Mouse (Mus musculus) liver, embryonic 15.5 days (tissue): ENCODE data around the gene Rbbp5. TPM values are rescaled to one million over a fixed set of nuclear protein-coding genes. Genes with fewer than 3 reads are reported as not detected.
"Not testable (repeated sequence)": the region's sequence is repeated elsewhere in the genome, so short reads cannot be mapped to it uniquely, and the experiment has no call there.

ENCODE experiments used
- ATAC-seq: fragments of 200-750 bp; cut with Nextera tagmentation; 2 replicates; pipeline ENCODE4 v1.8.0; 2017; ENCODE audit warnings: moderate number of reproducible peaks, mild to moderate bottlenecking, moderate library complexity; ENCODE audit not compliant: insufficient read depth
- H3K27ac ChIP-seq: fragments of 300-500 bp; sonication (generic); replicated peaks from 2 replicates; pipeline ENCODE4 v1.5.1; 2015; ENCODE audit warnings: mild to moderate bottlenecking, inconsistent platforms
- H3K27me3 ChIP-seq: fragments of 300-500 bp; sonication (generic); 2 replicates; pipeline ENCODE4 v1.6.1; 2015; ENCODE audit warnings: mild to moderate bottlenecking, inconsistent platforms
- H3K36me3 ChIP-seq: fragments of 300-500 bp; sonication (generic); replicated peaks from 2 replicates; pipeline ENCODE4 v1.6.1; 2015; ENCODE audit warnings: moderate library complexity, mild to moderate bottlenecking, inconsistent platforms
- H3K4me1 ChIP-seq: fragments of 300-500 bp; sonication (generic); replicated peaks from 2 replicates; pipeline ENCODE4 v1.6.1; 2015; ENCODE audit warnings: inconsistent platforms
- H3K4me2 ChIP-seq: fragments of 300-500 bp; sonication (generic); 2 replicates; pipeline ENCODE4 v1.6.1; 2015; ENCODE audit warnings: moderate library complexity, mild to moderate bottlenecking, inconsistent platforms
- H3K4me3 ChIP-seq: fragments of 300-500 bp; sonication (generic); replicated peaks from 2 replicates; pipeline ENCODE4 v1.5.1; 2015; ENCODE audit warnings: mild to moderate bottlenecking, inconsistent platforms
- H3K9ac ChIP-seq: fragments of 300-500 bp; sonication (generic); 2 replicates; pipeline ENCODE4 v1.6.1; 2015; ENCODE audit warnings: moderate library complexity, mild to moderate bottlenecking, inconsistent platforms
- H3K9me3 ChIP-seq: fragments of 300-500 bp; sonication (generic); replicated peaks from 2 replicates; pipeline ENCODE4 v1.6.1; 2016; ENCODE audit warnings: inconsistent platforms
- WGBS: fragments of 180-500 bp; shearing (Covaris S2); methylation state at CpG from one replicate; pipeline ENCODE4 v1.1.7; 2015; ENCODE audit warnings: mixed read lengths; ENCODE audit not compliant: insufficient replicate concordance; 5-methylcytosine and 5-hydroxymethylcytosine counted together
- polyA plus RNA-seq: library from polyadenylated mRNA; unstranded; fragments of >200 nt; fragmentation: Nextera tagmentation; extraction: Ambion mirVana; gene quantifications from 2 replicates; pipeline ENCODE4 v1.2.1, GENCODE M21; 2015

Gene Rbbp5
- polyA plus RNA-seq, 1 experiment from 2014 or later, result 21.5 TPM

DNA sequence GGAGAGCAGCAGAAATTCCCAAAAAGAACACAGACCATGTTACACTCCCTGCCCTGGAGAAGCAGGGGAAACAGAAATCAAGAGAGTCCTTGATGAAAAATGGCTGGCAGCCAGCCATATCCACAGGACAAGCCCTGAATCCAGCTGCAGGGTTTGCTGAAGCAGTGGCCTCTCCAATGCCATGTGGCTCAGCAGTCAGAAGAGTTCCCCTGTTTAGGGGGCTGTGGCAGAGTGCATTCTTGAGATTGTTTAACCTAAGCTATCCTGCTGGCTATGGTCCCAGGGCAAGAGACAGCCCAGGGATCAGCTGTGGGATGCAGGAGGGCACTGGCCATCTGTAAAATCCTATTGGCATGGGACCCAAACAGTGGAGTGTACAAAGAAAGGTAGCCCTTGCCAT, 8.2 kb upstream of the Rbbp5 start:
- H3K4me3 ChIP-seq, result no peak overlapping the region
- H3K4me1 ChIP-seq, result peaks cover 6% of the 10 kb centered on the region; the same call in 1 of the 2 replicates
- peaks cover 30% of the 10 kb centered on the region for H3K36me3 ChIP-seq
- ATAC-seq, result no peak
- H3K4me2 ChIP-seq, result no peak overlapping the region
- no peak overlapping the region for H3K27ac ChIP-seq
- H3K9me3 ChIP-seq, result no peaks in the 10 kb centered on the region
- H3K27me3 ChIP-seq, result no peaks in the 10 kb centered on the region
- no peak overlapping the region for H3K9ac ChIP-seq

DNA sequence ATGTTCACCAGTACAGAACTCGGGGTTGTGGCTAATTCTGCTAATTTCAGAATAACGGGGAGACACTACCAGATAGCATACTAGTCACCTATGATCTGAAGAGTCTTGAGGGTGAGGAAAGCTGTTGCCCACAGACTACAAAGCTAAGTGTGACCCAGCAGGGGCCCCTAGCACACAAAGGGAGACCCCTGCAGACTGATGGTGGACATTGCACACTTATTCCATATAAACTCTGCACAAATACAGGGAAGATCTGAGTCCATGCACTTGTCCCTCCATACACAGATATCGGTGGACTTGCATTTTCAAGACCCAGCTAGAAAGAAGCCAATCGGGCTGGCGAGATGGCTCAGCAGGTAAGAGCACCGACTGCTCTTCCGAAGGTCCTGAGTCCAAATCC, 7.6 kb upstream of the Rbbp5 start:
- H3K4me1 ChIP-seq, result peaks cover 6% of the 10 kb centered on the region; the same call in 1 of the 2 replicates
- no peak overlapping the region for H3K27ac ChIP-seq
- no peak overlapping the region for H3K4me2 ChIP-seq
- no peak overlapping the region for H3K4me3 ChIP-seq
- H3K36me3 ChIP-seq, result peaks cover 24% of the 10 kb centered on the region
- no peak for ATAC-seq
- H3K9me3 ChIP-seq, result no peaks in the 10 kb centered on the region
- no peaks in the 10 kb centered on the region for H3K27me3 ChIP-seq
- no peak overlapping the region for H3K9ac ChIP-seq
- WGBS, result 83% methylated on average over 7 of the region's 7 CpGs

DNA sequence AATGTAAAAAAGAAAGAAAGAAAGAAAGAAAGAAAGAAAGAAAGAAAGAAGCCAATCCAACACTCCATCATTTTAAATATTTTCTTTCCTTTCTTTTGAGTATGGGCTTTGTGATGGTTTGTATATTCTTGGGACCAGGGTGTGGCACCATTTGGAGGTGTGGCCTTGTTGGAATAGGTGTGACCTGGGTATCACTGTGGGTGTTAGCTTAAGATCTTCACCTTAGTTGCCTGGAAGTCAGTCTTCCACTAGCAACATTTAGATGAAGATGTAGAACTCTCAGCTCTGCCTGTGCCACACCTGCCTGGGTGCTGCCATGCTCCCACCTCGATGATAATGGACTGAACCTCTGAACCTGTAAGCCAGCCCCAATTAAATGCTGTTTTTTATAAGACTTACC, 7.1 kb upstream of the Rbbp5 start:
- H3K27ac ChIP-seq, H3K4me1 ChIP-seq, H3K27me3 ChIP-seq, H3K4me2 ChIP-seq, H3K9ac ChIP-seq, ATAC-seq, H3K4me3 ChIP-seq, H3K9me3 ChIP-seq: not testable (repeated sequence)
- peaks cover 22% of the 10 kb centered on the region for H3K36me3 ChIP-seq
- 79% methylated on average over 1 of the region's 1 CpGs for WGBS

DNA sequence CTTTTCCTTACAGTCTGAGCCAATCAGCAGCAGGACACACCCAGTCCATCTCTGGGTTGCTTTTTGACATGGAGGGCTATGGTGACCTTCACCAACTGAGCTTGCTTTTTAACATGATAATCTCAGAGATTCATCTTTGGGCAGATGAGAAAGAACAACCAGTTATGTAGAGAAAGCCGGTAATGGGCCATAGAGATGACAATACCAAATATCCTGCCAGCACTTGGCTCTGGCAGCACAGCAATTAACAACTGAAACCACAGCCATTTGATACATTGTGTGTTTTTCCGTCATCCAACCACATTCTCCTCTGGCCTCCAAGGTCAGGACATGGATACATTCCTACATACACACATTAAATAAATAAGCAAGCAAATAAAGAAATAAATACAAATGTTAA, 6.1 kb upstream of the Rbbp5 start:
- H3K27me3 ChIP-seq, result no peaks in the 10 kb centered on the region
- no peak overlapping the region for H3K4me3 ChIP-seq
- no peak for ATAC-seq
- H3K36me3 ChIP-seq, result peaks cover 12% of the 10 kb centered on the region; the same call in 1 of the 2 replicates
- no peaks in the 10 kb centered on the region for H3K9me3 ChIP-seq
- 66% methylated on average over 2 of the region's 2 CpGs for WGBS
- H3K4me1 ChIP-seq, result peaks cover 12% of the 10 kb centered on the region
- H3K27ac ChIP-seq, result no peak overlapping the region
- H3K4me2 ChIP-seq, result no peak overlapping the region
- no peak overlapping the region for H3K9ac ChIP-seq

DNA sequence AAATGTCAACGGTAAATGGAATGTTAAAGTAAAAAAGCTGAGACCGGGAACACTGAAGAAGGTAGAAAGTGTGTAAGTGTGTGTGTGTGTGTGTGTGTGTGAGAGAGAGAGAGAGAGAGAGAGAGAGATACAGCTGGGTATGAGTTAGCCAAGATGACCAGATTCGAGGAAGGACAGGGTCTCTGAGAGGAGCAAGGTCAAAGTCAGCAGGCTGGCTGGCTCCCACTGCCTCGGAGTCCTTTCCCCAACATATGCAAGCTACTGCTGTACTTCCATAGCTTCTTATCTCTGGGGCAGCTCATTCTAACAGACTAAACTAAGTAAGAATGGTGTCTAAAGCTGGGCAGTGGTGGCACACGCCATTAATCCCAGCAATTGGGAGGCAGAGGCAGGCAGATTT, 5.7 kb upstream of the Rbbp5 start:
- H3K4me2 ChIP-seq, result no peak overlapping the region
- no peak overlapping the region for H3K27ac ChIP-seq
- peaks cover 12% of the 10 kb centered on the region for H3K4me1 ChIP-seq
- no peak for ATAC-seq
- WGBS, result 74% methylated on average over 5 of the region's 5 CpGs
- H3K27me3 ChIP-seq, result no peaks in the 10 kb centered on the region
- 0 out of 2 replicates have a peak, but pooled peaks cover 9% of the 10 kb centered on the region for H3K36me3 ChIP-seq
- H3K9ac ChIP-seq, result no peak overlapping the region
- no peaks in the 10 kb centered on the region for H3K9me3 ChIP-seq
- H3K4me3 ChIP-seq, result no peak overlapping the region

DNA sequence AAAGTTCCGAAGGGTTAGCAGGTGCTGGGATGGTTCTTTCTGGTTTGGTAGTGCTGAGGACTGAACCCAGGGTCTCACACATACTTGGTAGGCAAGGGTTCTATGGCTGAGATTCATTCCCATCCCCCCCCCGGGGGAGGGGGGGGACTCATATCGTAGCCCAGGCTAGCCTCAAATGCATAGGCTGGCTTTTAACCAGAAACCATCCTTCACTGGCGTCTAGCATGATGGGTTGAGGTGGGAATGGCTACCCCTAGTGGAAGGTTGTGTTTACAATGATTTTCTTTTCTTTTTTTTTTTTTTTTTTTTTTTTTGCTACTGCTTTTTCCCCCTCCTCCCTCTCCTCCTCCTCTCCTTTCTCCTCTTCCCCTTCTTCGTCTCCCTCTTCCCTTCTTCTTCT, 4.6 kb upstream of the Rbbp5 start:
- Histone ChIP-seq H3K27ac (no peak overlapping the region), H3K27me3 (no peaks in the 10 kb centered on the region), H3K9ac (no peak overlapping the region), H3K4me3 (no peak overlapping the region), H3K4me2 (no peak overlapping the region), H3K9me3 (no peaks in the 10 kb centered on the region), H3K4me1 (peaks cover 12% of the 10 kb centered on the region), H3K36me3 (no peaks in the 10 kb centered on the region)
- no peak for ATAC-seq
- 35% methylated on average over 5 of the region's 5 CpGs for WGBS

DNA sequence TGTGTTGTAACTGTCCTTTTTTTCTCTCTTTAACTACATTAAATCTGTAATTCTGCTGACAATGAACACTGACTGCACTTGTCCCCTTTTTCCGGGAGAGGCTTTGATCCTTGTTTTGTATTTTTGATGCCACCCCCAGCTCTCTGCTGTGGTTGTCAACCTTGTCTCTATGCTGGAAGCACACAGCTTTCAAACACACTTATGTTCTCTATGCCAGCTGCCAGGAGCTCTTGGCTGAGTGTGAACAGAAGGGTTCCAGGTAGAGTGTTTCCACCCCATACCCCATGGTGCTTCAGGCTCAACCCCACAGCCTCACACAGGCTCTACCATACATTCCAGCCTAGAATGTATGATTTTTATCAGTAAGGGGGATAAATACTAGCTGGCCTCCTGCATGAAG, 2.7 kb upstream of the Rbbp5 start:
- 67% methylated on average over 1 of the region's 1 CpGs for WGBS
- peaks cover 29% of the 10 kb centered on the region for H3K4me1 ChIP-seq
- H3K36me3 ChIP-seq, result no peaks in the 10 kb centered on the region
- no peaks in the 10 kb centered on the region for H3K27me3 ChIP-seq
- no peak overlapping the region for H3K9ac ChIP-seq
- no peak overlapping the region for H3K27ac ChIP-seq
- no peak for ATAC-seq
- H3K4me3 ChIP-seq, result no peak overlapping the region
- no peaks in the 10 kb centered on the region for H3K9me3 ChIP-seq
- no peak overlapping the region for H3K4me2 ChIP-seq

DNA sequence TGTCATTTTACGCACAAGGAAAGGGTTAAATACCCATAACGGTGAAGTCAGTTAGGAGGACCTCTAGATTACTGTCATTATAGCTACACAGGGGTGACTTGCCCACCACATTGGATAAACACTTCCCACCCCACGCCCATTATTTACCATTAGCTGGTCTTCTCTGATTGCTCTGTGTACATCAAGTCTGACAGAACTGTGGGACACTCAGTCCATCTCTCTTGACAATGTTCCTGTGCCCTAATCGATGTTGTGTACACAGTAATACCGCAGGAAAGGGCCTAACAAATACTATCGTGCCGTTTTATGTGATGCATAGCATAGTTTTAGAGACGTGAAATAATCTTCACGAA, 614 bp upstream of the Rbbp5 start:
- 3% methylated on average over 9 of the region's 9 CpGs for WGBS
- H3K27ac ChIP-seq, result peak overlapping the region; percentile 69

DNA sequence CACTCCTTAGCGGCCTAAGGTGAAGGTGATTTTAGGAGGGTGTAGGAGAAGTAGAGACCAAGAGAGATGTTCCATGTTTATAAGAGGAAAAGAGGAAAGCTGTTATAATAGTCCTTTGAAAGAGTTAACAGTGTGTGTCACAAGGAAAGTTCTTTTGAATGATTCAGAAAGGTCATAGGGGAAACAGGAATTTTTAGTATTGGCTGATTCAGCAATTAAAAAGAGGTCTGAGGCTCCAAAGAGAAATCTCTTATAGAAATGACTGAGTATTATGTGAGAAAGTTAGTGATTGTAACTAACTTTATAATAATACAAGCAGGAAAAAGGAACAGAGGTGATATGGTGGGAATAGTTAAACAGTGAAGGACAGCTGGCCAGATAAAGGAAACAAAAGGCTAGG, 2.3 kb downstream of the Rbbp5 start:
- Histone ChIP-seq H3K4me1 (peaks cover 47% of the 10 kb centered on the region), H3K27me3 (no peaks in the 10 kb centered on the region), H3K36me3 (peaks cover 4% of the 10 kb centered on the region), H3K9me3 (no peaks in the 10 kb centered on the region), H3K9ac (no peak overlapping the region), H3K27ac (no peak overlapping the region), H3K4me3 (no peak overlapping the region), H3K4me2 (no peak overlapping the region)
- ATAC-seq, result no peak
- WGBS, result 69% methylated on average over 1 of the region's 1 CpGs

More for the DNA sequence above, 614 bp upstream of the Rbbp5 start:
- Histone ChIP-seq H3K4me3 (peak overlapping the region; percentile 92), H3K4me1 (peaks cover 37% of the 10 kb centered on the region), H3K36me3 (no peaks in the 10 kb centered on the region), H3K9ac (peak overlapping the region; percentile 81), H3K27me3 (no peaks in the 10 kb centered on the region), H3K9me3 (no peaks in the 10 kb centered on the region), H3K4me2 (peak overlapping the region; percentile 80)
- peak; percentile 69 for ATAC-seq

DNA sequence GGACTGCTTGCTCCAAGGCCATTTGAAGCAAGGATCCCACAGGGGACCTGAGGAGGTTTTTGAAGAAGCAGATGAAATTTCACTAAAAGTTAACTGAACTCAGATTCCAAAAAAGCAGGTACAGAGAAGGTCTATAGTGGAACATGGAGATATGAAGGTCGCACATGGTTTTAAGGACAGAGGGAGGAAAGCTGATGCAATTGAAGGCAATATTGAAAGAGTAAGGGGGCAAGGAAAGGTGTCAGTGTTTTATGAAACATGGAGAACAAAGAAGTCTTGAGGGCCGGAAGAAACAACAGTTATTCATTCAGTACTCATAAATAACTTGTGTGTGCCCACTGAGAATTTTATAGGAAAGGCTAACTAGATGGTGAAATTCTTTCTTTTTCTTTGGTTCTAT, 4.5 kb downstream of the Rbbp5 start:
- WGBS, result 83% methylated on average over 2 of the region's 2 CpGs
- no peak for ATAC-seq
- Histone ChIP-seq H3K27ac (no peak overlapping the region), H3K9ac (no peak overlapping the region), H3K9me3 (no peaks in the 10 kb centered on the region), H3K4me1 (peaks cover 42% of the 10 kb centered on the region), H3K36me3 (peaks cover 18% of the 10 kb centered on the region), H3K4me2 (no peak overlapping the region), H3K4me3 (no peak overlapping the region), H3K27me3 (no peaks in the 10 kb centered on the region)

DNA sequence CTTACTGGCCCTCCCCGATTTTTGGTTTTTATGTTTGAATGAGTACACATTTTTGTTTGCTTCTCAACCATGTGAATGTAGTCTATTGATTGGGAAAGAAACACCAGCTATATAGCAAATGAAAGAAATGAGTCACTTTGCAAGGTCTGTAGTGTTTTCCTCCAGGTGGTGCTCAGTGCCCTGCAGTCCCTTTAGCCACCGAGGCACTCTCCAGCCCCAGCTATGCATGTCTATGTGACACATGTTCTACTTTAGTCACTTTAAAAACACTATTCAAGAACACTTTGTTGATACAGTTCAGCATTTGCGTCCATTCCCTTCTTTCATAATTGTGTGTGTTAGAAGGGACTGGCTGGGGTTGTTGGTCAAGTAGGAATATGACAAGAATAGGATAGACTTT, 6.1 kb downstream of the Rbbp5 start:
- H3K27ac ChIP-seq, result no peak overlapping the region
- ATAC-seq, result no peak
- H3K9me3 ChIP-seq, result no peaks in the 10 kb centered on the region
- no peak overlapping the region for H3K9ac ChIP-seq
- WGBS, result 69% methylated on average over 3 of the region's 3 CpGs
- peaks cover 34% of the 10 kb centered on the region for H3K4me1 ChIP-seq
- H3K36me3 ChIP-seq, result peaks cover 30% of the 10 kb centered on the region
- H3K4me3 ChIP-seq, result no peak overlapping the region
- H3K4me2 ChIP-seq, result no peak overlapping the region
- no peaks in the 10 kb centered on the region for H3K27me3 ChIP-seq

DNA sequence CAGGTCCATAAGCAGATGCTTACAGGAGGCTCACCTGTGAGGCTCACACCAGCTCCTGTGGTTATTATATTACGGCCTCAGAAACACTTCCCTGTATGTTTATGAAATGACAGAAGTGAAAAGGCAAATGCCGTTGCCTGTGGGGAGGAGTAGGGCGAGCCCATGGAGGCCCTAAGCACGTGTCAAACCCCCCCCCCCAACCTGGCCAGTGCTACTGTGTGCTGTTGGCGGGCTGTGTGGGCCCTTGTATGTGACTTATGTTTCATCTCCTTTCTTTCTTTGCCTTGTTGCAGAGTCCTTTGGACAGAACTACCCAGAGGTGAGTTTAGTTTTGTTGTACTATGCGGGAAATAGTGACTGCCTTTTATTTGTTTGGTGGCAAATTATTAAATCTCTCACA, 6.6 kb downstream of the Rbbp5 start:
- no peaks in the 10 kb centered on the region for H3K27me3 ChIP-seq
- H3K36me3 ChIP-seq, result peaks cover 35% of the 10 kb centered on the region
- ATAC-seq, result no peak
- no peak overlapping the region for H3K27ac ChIP-seq
- WGBS, result 73% methylated on average over 6 of the region's 6 CpGs
- no peaks in the 10 kb centered on the region for H3K9me3 ChIP-seq
- no peak overlapping the region for H3K4me2 ChIP-seq
- no peak overlapping the region for H3K9ac ChIP-seq
- no peak overlapping the region for H3K4me3 ChIP-seq
- H3K4me1 ChIP-seq, result peaks cover 29% of the 10 kb centered on the region
